In the genomic region with DNA sequence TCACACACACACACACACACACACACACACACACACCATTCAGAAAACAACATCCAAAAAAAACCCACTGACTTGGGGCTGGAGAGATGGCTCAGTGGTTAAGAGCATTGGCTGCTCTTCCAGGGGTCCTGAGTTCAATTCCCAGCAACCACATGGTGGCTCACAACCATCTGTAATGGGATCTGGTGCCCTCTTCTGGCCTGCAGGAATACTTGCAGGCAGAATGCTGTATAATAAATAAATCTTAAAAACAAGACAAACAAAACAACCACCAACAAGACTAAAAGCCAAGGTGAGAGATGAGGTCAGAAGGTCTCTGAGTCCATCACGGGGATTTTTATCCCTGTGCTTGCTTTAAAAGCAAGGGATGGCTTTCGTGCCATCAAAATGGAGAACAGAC, we compare ENCODE assay signal across 6 mouse cellular contexts.
DNase-seq lines count a peak whose midpoint lies in the region; ATAC-seq and TF ChIP-seq lines count a peak whose summit lies in the region.
"Not testable (repeated sequence)": the region's sequence is repeated elsewhere in the genome, so short reads cannot be mapped to it uniquely, and the experiment has no call there.

No protein-coding gene starts in this region.

- not testable (repeated sequence) for H3K36me3 ChIP-seq in MEL (ENCODE audit: control insufficient read depth in 1 of 2, insufficient read depth in 2 of 2, low read length in 2 of 2); forebrain, postnatal 0 days (ENCODE audit: insufficient read depth); intestine, postnatal 0 days (ENCODE audit: control insufficient read depth, insufficient read depth); liver, embryonic 14.5 days (replicated peaks; ENCODE audit: control insufficient read depth, insufficient read depth, low read depth); lung, postnatal 0 days (ENCODE audit: insufficient read depth, low read length)

- not testable (repeated sequence) for H3K79me2 ChIP-seq in MEL (ENCODE audit: control insufficient read depth, insufficient read depth, low read length, poor library complexity)

- H3K27me3 ChIP-seq in MEL (ENCODE audit: control insufficient read depth in 1 of 2, insufficient read depth in 2 of 2, low read length in 2 of 2); forebrain, postnatal 0 days (ENCODE audit: insufficient read depth, low read length); intestine, postnatal 0 days (replicated peaks; ENCODE audit: control insufficient read depth, insufficient read depth, low read length); liver, embryonic 14.5 days (ENCODE audit: control insufficient read depth, insufficient read depth, low read length); lung, postnatal 0 days (replicated peaks; ENCODE audit: insufficient read depth, low read length): not testable (repeated sequence)

- DNase-seq in MEL (ENCODE audit: low read depth, low spot score); forebrain, postnatal 0 days; left cerebral cortex, adult 2 months (ENCODE audit: extremely low spot score in 1 of 2, low spot score in 2 of 2); liver, embryonic 14.5 days (ENCODE audit: low read depth in 3 of 3, low spot score in 3 of 3); lung, postnatal 0 days (ENCODE audit: low spot score): not testable (repeated sequence)

- peak; percentile 7 for TF ChIP-seq RAD21 in MEL (IDR thresholded peaks at IDR 0.05; ENCODE audit: low read depth, low read length)

- H3K4me2 ChIP-seq in forebrain, postnatal 0 days (ENCODE audit: low read depth); intestine, postnatal 0 days (replicated peaks; ENCODE audit: low read depth); liver, embryonic 14.5 days (ENCODE audit: low read depth); lung, postnatal 0 days (replicated peaks; ENCODE audit: low read depth, low read length): not testable (repeated sequence)

- not testable (repeated sequence) for ATAC-seq in forebrain, postnatal 0 days; intestine, postnatal 0 days; liver, embryonic 14.5 days (ENCODE audit: insufficient read depth); lung, postnatal 0 days

- H3K4me3 ChIP-seq in MEL (ENCODE audit: control insufficient read depth in 1 of 2, insufficient read depth in 1 of 2, low read depth in 2 of 2, low read length in 2 of 2); forebrain, postnatal 0 days (ENCODE audit: low read depth, low read length); intestine, postnatal 0 days (ENCODE audit: low read depth, low read length); left cerebral cortex, adult 2 months; liver, embryonic 14.5 days (ENCODE audit: insufficient read depth in 1 of 2, low read depth in 2 of 2, low read length in 2 of 2); lung, postnatal 0 days (ENCODE audit: low read depth, low read length): not testable (repeated sequence)

- not testable (repeated sequence) for H3K4me1 ChIP-seq in MEL (ENCODE audit: control insufficient read depth in 1 of 2, insufficient read depth in 2 of 2, low read length in 2 of 2); forebrain, postnatal 0 days (ENCODE audit: insufficient read depth); intestine, postnatal 0 days (replicated peaks; ENCODE audit: control insufficient read depth, insufficient read depth, low read length); liver, embryonic 14.5 days (replicated peaks; ENCODE audit: control insufficient read depth in 2 of 2, insufficient read depth in 2 of 2, low read length in 1 of 2); lung, postnatal 0 days (ENCODE audit: insufficient read depth, low read depth, low read length)

- not testable (repeated sequence) for TF ChIP-seq POLR2A in MEL (IDR thresholded peaks at IDR 0.05; ENCODE audit: control insufficient read depth in 1 of 2, insufficient read depth in 1 of 2, low read depth in 1 of 2, low read length in 2 of 2, poor library complexity in 1 of 2)

- not testable (repeated sequence) for TF ChIP-seq EP300 in MEL (IDR thresholded peaks at IDR 0.05; ENCODE audit: low read depth in 1 of 2, low read length in 2 of 2); liver, embryonic 14.5 days (IDR thresholded peaks at IDR 0.05; ENCODE audit: low read depth); lung, postnatal 0 days (IDR thresholded peaks at IDR 0.05)

- not testable (repeated sequence) for H3K9ac ChIP-seq in MEL (ENCODE audit: control insufficient read depth, low read depth, low read length, poor library complexity, severe bottlenecking); forebrain, postnatal 0 days; intestine, postnatal 0 days (ENCODE audit: low read depth, low read length); liver, embryonic 14.5 days (replicated peaks); lung, postnatal 0 days (replicated peaks; ENCODE audit: low read depth)

- WGBS in forebrain, postnatal 0 days, result 95% methylated on average over 2 of the region's 2 CpGs
- 91% methylated on average over 2 of the region's 2 CpGs for WGBS in intestine, postnatal 0 days
- WGBS in liver, embryonic 14.5 days (ENCODE audit: insufficient replicate concordance), result 73% methylated on average over 2 of the region's 2 CpGs
- 84% methylated on average over 2 of the region's 2 CpGs for whole genome bisulfite sequencing in lung, postnatal 0 days

- intact Hi-C loops in left cerebral cortex, adult 2 months (cut with DNase I), result loop anchor here (10.0 kb wide), 2 partner anchors 388 to 1488 kb away; no protein-coding TSS in a partner anchor

- not testable (repeated sequence) for H3K27ac ChIP-seq in MEL (ENCODE audit: control insufficient read depth, low read depth, low read length); forebrain, postnatal 0 days (ENCODE audit: low read depth, low read length); intestine, postnatal 0 days (ENCODE audit: low read depth, low read length); left cerebral cortex, adult 2 months; liver, embryonic 14.5 days
- H3K27ac ChIP-seq in lung, postnatal 0 days (ENCODE audit: low read length), result 0 out of 2 replicates have a peak overlapping the region, but pooled peaks have one; percentile 57

- H3K9me3 ChIP-seq in MEL (replicated peaks; ENCODE audit: insufficient read depth, low read length); forebrain, postnatal 0 days (ENCODE audit: low read length); intestine, postnatal 0 days (ENCODE audit: control insufficient read depth); liver, embryonic 14.5 days (ENCODE audit: control insufficient read depth, low read length); lung, postnatal 0 days (ENCODE audit: low read length): not testable (repeated sequence)

- peak in 1 of 3 experiments; percentile 43; a peak in 3 of 6 replicates for TF ChIP-seq CTCF in MEL (IDR thresholded peaks at IDR 0.05 in 2 of 3, conservative IDR thresholded peaks at IDR 0.05 in 1 of 3; ENCODE audit: control insufficient read depth in 1 of 3, insufficient read depth in 1 of 3, low read depth in 2 of 3, low read length in 3 of 3, poor library complexity in 1 of 3, severe bottlenecking in 1 of 3)
- TF ChIP-seq CTCF in forebrain, postnatal 0 days (IDR thresholded peaks at IDR 0.05; ENCODE audit: low read depth), result peak; percentile 19; the same call in 1 of the 2 replicates
- peak; percentile 33 for TF ChIP-seq CTCF in intestine, postnatal 0 days (IDR thresholded peaks at IDR 0.05; ENCODE audit: low read depth)
- TF ChIP-seq CTCF in left cerebral cortex, adult 2 months (IDR thresholded peaks at IDR 0.05), result peak; percentile 29
- peak; percentile 24; the same call in 1 of the 2 replicates for TF ChIP-seq CTCF in liver, embryonic 14.5 days (IDR thresholded peaks at IDR 0.05; ENCODE audit: low read depth)
- peak; percentile 27 for TF ChIP-seq CTCF in lung, postnatal 0 days (IDR thresholded peaks at IDR 0.05)

TF ChIP-seq in MEL, 35 proteins besides CTCF, POLR2A, EP300 and RAD21:
- peak; percentile 21; the same call in 1 of the 2 replicates for TF ChIP-seq SMC3 (IDR thresholded peaks at IDR 0.05; ENCODE audit: low read depth, low read length)
TF ChIP-seq in MEL: peak in this region for 1; not testable (repeated sequence) for 34.
